Mouse (Mus musculus) heart, adult 2 months (tissue): Measurements from ENCODE around the gene Ncbp3. TPM values are rescaled to one million over a fixed set of nuclear protein-coding genes. Genes with fewer than 3 reads are reported as not detected.

Source experiments
- DNase-seq, 2 experiments: peaks; one replicate each; pipeline ENCODE4 v3.0.0; 2021
- H3K27ac ChIP-seq: fragments of 200-600 bp; 2 replicates; pipeline ENCODE4 v1.8.1; 2022
- H3K27me3 ChIP-seq: fragments of 200-500 bp; 2 replicates; pipeline ENCODE4 v1.6.1; 2012; ENCODE audit warnings: mild to moderate bottlenecking, low read length, inconsistent platforms, mixed read lengths; ENCODE audit not compliant: control insufficient read depth, insufficient read depth
- H3K36me3 ChIP-seq: fragments of 200-500 bp; 2 replicates; pipeline ENCODE4 v1.6.1; 2012; ENCODE audit warnings: low read length, inconsistent platforms; ENCODE audit not compliant: control insufficient read depth, insufficient read depth
- H3K4me1 ChIP-seq: fragments of 200-500 bp; 2 replicates; pipeline ENCODE4 v1.6.1; 2011; ENCODE audit warnings: low read length; ENCODE audit not compliant: control insufficient read depth, insufficient read depth
- H3K4me3 ChIP-seq: fragments of 200-600 bp; 2 replicates; pipeline ENCODE4 v1.8.1; 2022
- H3K79me2 ChIP-seq: fragments of 200-500 bp; replicated peaks from 2 replicates; pipeline ENCODE4 v1.6.1; 2012; ENCODE audit warnings: mild to moderate bottlenecking, inconsistent platforms, low read length, moderate library complexity, mixed read lengths; ENCODE audit not compliant: control insufficient read depth, insufficient read depth
- H3K9ac ChIP-seq: fragments of 200-500 bp; 2 replicates; pipeline ENCODE4 v1.6.1; 2012; ENCODE audit warnings: low read depth, mild to moderate bottlenecking, control low read depth, inconsistent platforms, low read length, mixed read lengths
- CTCF ChIP-seq: fragments of 200-600 bp; IDR thresholded peaks from 2 replicates; pipeline ENCODE4 v1.8.1; 2022; ENCODE audit warnings: antibody characterized with exemption, mild to moderate bottlenecking, moderate library complexity
- EP300 ChIP-seq: fragments of 200-500 bp; IDR thresholded peaks from 2 replicates; pipeline ENCODE4 v1.6.1; 2011; ENCODE audit warnings: low read depth, low read length, control low read depth; ENCODE audit not compliant: insufficient read depth
- POLR2A ChIP-seq: fragments of 200-500 bp; IDR thresholded peaks from 2 replicates; pipeline ENCODE4 v1.6.1; 2011; ENCODE audit warnings: mild to moderate bottlenecking, low read depth, low read length, control low read depth; ENCODE audit not compliant: insufficient read depth
- WGBS: fragments of 180-500 bp; shearing (Covaris S2); methylation state at CpG from one replicate; pipeline ENCODE4 v1.1.7; 2018; 5-methylcytosine and 5-hydroxymethylcytosine counted together
- intact Hi-C: fragments of 180-260 bp; cut with DNase I; formaldehyde crosslinking; loops from one replicate; pipeline ENCODE4 v1.15.1; 2025
- polyA plus RNA-seq: library from polyadenylated mRNA; depleted of rRNA; stranded (reverse); fragments of >200 nt; gene quantifications from 2 replicates; pipeline ENCODE4 v1.2.3, GENCODE M21; 2012
- total RNA-seq, 2 experiments: library from RNA; stranded (reverse); gene quantifications; 2 replicates each; pipeline ENCODE4 v1.2.3; 2021

The Ncbp3 gene
- total and polyA plus RNA-seq, 3 experiments: 2.0 to 5.7 (median 5.6) TPM

GRCm38 (mm10) chr11:73092057-73092456 is 44.5 kb downstream of the Ncbp3 start:
- DNase-seq: no peak
- no peak overlapping the region for H3K27ac ChIP-seq
- intact Hi-C loops: no loop called here
- no peaks in the 10 kb centered on the region for H3K4me1 ChIP-seq
- TF ChIP-seq CTCF: no peak
- no peak for TF ChIP-seq EP300
- no peak for TF ChIP-seq POLR2A
- 68% methylated on average over 4 of the region's 4 CpGs for WGBS
- no peak overlapping the region for H3K4me3 ChIP-seq
- H3K36me3 ChIP-seq: no peaks in the 10 kb centered on the region
- no peaks in the 10 kb centered on the region for H3K79me2 ChIP-seq
- no peak overlapping the region for H3K9ac ChIP-seq
- no peaks in the 10 kb centered on the region for H3K27me3 ChIP-seq

GRCm38 (mm10) chr11:73092877-73093276 is 45.3 kb downstream of the Ncbp3 start:
- Histone ChIP-seq H3K27me3 (no peaks in the 10 kb centered on the region), H3K27ac (no peak overlapping the region), H3K9ac (no peak overlapping the region), H3K4me3 (no peak overlapping the region), H3K79me2 (no peaks in the 10 kb centered on the region), H3K4me1 (no peaks in the 10 kb centered on the region), H3K36me3 (no peaks in the 10 kb centered on the region)
- DNase-seq: no peak
- intact Hi-C loops: no loop called here
- no peak for TF ChIP-seq CTCF
- no peak for TF ChIP-seq POLR2A
- TF ChIP-seq EP300: no peak
- whole genome bisulfite sequencing: 50% methylated on average over 7 of the region's 7 CpGs

- no peak overlapping the region for H3K9ac ChIP-seq
- no peak for DNase-seq
- no peak for TF ChIP-seq EP300
- H3K27ac ChIP-seq: no peak overlapping the region
- no peaks in the 10 kb centered on the region for H3K79me2 ChIP-seq
- WGBS: 75% methylated on average over 11 of the region's 11 CpGs
- no peak overlapping the region for H3K4me3 ChIP-seq
- no peaks in the 10 kb centered on the region for H3K4me1 ChIP-seq
- H3K36me3 ChIP-seq: no peaks in the 10 kb centered on the region
- no peaks in the 10 kb centered on the region for H3K27me3 ChIP-seq
- intact Hi-C loops: no loop called here
Observed at GRCm38 (mm10) chr11:73094231-73094995, 46.8 kb downstream of the Ncbp3 start.

GRCm38 (mm10) chr11:73098860-73099259 is 51.3 kb downstream of the Ncbp3 start:
- intact Hi-C loops: no loop called here
- peaks cover 2% of the 10 kb centered on the region for H3K4me1 ChIP-seq
- WGBS: 70% methylated on average over 5 of the region's 5 CpGs
- no peak for DNase-seq
- no peaks in the 10 kb centered on the region for H3K36me3 ChIP-seq
- H3K4me3 ChIP-seq: no peak overlapping the region
- TF ChIP-seq CTCF (no peak), POLR2A (no peak), EP300 (no peak)
- no peaks in the 10 kb centered on the region for H3K79me2 ChIP-seq
- no peaks in the 10 kb centered on the region for H3K27me3 ChIP-seq
- H3K27ac ChIP-seq: no peak overlapping the region
- no peak overlapping the region for H3K9ac ChIP-seq

- WGBS: 80% methylated on average over 14 of the region's 14 CpGs
Observed at GRCm38 (mm10) chr11:73099976-73100750, 52.6 kb downstream of the Ncbp3 start.

GRCm38 (mm10) chr11:73101308-73101707 is 53.7 kb downstream of the Ncbp3 start:
- intact Hi-C loops: no loop called here
- H3K36me3 ChIP-seq: no peaks in the 10 kb centered on the region
- no peaks in the 10 kb centered on the region for H3K79me2 ChIP-seq
- WGBS: 40% methylated on average over 4 of the region's 4 CpGs
- peaks cover 2% of the 10 kb centered on the region for H3K4me1 ChIP-seq
- no peak for TF ChIP-seq POLR2A
- TF ChIP-seq CTCF: no peak
- TF ChIP-seq EP300: no peak
- no peaks in the 10 kb centered on the region for H3K27me3 ChIP-seq
- no peak for DNase-seq
- no peak overlapping the region for H3K9ac ChIP-seq
- H3K4me3 ChIP-seq: no peak overlapping the region
- no peak overlapping the region for H3K27ac ChIP-seq

More at GRCm38 (mm10) chr11:73099976-73100750, 52.6 kb downstream of the Ncbp3 start:
- Histone ChIP-seq H3K9ac (no peak overlapping the region), H3K27me3 (no peaks in the 10 kb centered on the region), H3K27ac (no peak overlapping the region), H3K36me3 (no peaks in the 10 kb centered on the region), H3K4me1 (peaks cover 2% of the 10 kb centered on the region), H3K4me3 (no peak overlapping the region), H3K79me2 (no peaks in the 10 kb centered on the region)
- intact Hi-C loops: no loop called here
- no peak for DNase-seq
- TF ChIP-seq POLR2A: no peak
